Mouse (Mus musculus): ENCODE results near the gene Olfr341.

Olfr341 gene

GRCm38 (mm10) chr2:36482368-36482767 lies at the start of gene Olfr341:
Olfr341 (minus strand) TSS chr2:36482468.
- no peak for DNase-seq (ENCODE audit: low read depth, low spot score)

GRCm38 (mm10) chr2:36524698-36525097 lies 42.4 kb upstream of the Olfr341 start, which contains the start of gene Olfr342:
Olfr342 (plus strand) TSS chr2:36524998.
- DNase-seq (ENCODE audit: low read depth, low spot score), result no peak

DNA sequence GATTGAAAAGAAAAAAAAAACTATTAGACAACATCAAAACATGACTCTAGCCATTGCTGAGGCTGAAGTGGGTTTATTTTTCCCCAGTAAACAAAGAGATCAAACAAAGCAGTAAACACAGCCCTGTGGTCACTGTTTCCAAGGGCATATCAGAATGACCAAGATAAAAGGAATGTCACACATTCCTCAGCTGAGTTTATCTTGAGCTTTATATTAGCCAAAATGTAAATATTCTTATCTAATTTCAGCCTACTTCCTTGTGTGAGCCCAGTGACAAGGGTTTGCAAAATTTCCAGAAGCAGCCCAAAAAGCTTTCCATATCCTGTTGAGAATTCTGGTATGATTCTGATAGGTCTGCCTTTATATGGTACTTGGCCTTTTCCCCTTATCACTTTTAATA lies 8.6 kb downstream of the Olfr341 start:
- no peak for DNase-seq (ENCODE audit: low read depth, low spot score)

- DNase-seq (ENCODE audit: low read depth, low spot score), result no peak
These were observed 30.0 kb downstream of the Olfr341 start, which contains the start of gene Olfr340 for GRCm38 (mm10) chr2:36452287-36452686. Olfr340 (plus strand) TSS chr2:36452587.
